Mouse (Mus musculus): ENCODE measurements at regions not wholly inside any gene's neighbourhood (a gene's known extent, or its start where the extent isn't known, plus 50 kb on each side); places are given as distances from the start of the nearest gene placed in this dataset.

GRCm38 (mm10) chr3:63542638-63543408 is 59.1 kb upstream of the Gm34302 start:
- DNase-seq (ENCODE audit: low read depth, low spot score), result no peak

DNA sequence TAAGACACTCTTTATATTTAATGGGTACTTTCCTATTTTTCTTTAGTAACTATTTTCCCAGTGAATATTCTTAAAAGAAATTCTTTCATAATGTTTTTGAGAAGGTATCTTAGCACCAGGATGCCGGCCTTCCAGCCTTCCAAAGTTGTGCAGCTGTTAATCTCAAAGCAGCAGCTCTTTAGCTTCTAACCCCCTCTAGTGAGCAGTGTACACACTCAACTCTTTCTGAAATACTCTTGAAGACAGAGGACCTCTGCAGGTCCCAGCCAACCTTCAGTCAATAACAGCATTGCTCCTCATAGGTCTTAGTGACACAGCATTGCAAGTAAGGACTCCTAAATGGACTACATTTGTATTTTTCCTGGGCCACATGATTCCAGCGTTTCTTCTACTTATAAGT is 55.2 kb upstream of the Gm34302 start:
- no peak for DNase-seq (ENCODE audit: low read depth, low spot score)

- no peak for DNase-seq (ENCODE audit: low read depth, low spot score)
These were observed 50.5 kb upstream of the Gm34302 start for GRCm38 (mm10) chr3:63534141-63534540.

All from embryo, embryonic 11.5 days (tissue).